Mouse (Mus musculus) heart, embryonic 10.5 days (tissue): ENCODE measurements around the gene Icam4. TPM values are rescaled to one million over a fixed set of nuclear protein-coding genes. Genes with fewer than 3 reads are reported as not detected.
A peak's percentile ranks its signal among the peaks of the same experiment; 100 is the strongest.
"Not testable (repeated sequence)": the region's sequence is repeated elsewhere in the genome, so short reads cannot be mapped to it uniquely, and the experiment has no call there.

Experiments
- DNase-seq: peaks from one replicate; pipeline ENCODE4 v3.0.0-alpha.2; 2017; ENCODE audit warnings: low spot score
- H3K27ac ChIP-seq: fragments of 300-500 bp; sonication (generic); 2 replicates; pipeline ENCODE4 v1.5.1; 2016; ENCODE audit warnings: mild to moderate bottlenecking
- H3K27me3 ChIP-seq: fragments of 300-500 bp; sonication (generic); 2 replicates; pipeline ENCODE4 v1.6.1; 2016; ENCODE audit warnings: mild to moderate bottlenecking; ENCODE audit not compliant: poor library complexity, insufficient read depth, severe bottlenecking
- H3K36me3 ChIP-seq: fragments of 300-500 bp; sonication (generic); 2 replicates; pipeline ENCODE4 v1.6.1; 2016; ENCODE audit warnings: mild to moderate bottlenecking, moderate library complexity
- H3K4me1 ChIP-seq: fragments of 300-500 bp; sonication (generic); 2 replicates; pipeline ENCODE4 v1.6.1; 2016; ENCODE audit warnings: mild to moderate bottlenecking
- H3K4me3 ChIP-seq: fragments of 300-500 bp; sonication (generic); 2 replicates; pipeline ENCODE4 v1.5.1; 2016; ENCODE audit warnings: mild to moderate bottlenecking, moderate library complexity
- H3K9me3 ChIP-seq: fragments of 300-500 bp; sonication (generic); 2 replicates; pipeline ENCODE4 v1.6.1; 2016; ENCODE audit warnings: mild to moderate bottlenecking, moderate library complexity
- WGBS: fragments of 180-500 bp; shearing (Covaris S2); methylation state at CpG from one replicate; pipeline ENCODE4 v1.1.7; 2016; 5-methylcytosine and 5-hydroxymethylcytosine counted together
- polyA plus RNA-seq: library from polyadenylated mRNA; unstranded; fragments of >200 nt; fragmentation: Nextera tagmentation; extraction: Ambion mirVana; gene quantifications from 2 replicates; pipeline ENCODE4 v1.2.1, GENCODE M21; 2016

The Icam4 gene
- polyA plus RNA-seq, 1 experiment from 2014 or later = 15.2 TPM

DNA sequence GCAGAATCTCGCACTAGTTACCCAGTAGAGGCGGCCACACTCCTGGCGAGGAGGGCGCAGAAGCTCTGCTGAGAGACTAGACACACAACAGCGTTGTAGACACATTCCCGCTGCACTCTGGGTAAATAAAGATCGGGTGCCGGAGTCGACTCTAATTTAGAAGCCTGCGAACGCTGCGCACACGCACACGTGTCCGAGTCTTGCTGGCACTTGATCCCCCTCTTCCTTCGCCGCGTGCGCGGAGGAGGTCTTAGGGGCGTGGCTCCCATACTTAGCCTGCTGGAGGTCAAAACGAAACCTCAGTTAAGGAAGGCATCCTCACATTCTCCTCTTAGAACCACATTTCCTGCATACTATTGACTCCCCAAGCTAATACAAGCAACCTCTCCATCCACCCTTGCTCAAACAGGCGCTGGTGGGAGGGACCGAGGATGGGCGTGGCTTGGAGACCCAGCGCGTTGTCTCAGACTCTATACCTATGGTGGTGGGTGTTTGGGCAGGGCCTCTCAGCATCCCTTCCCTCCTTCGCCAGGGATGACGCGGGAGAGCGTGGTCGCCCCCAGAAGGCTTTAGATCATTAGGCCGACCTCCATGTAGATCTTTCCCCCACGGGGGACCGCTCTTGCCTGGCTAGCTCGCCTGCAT is 2.2 kb downstream of the Icam4 start:
- WGBS = under 1% methylated on average over 36 of the region's 36 CpGs

GRCm38 (mm10) chr9:21031896-21032351 is 2.8 kb downstream of the Icam4 start, which contains the start of gene Icam5:
TSS of gene Icam5 (plus strand) at chr9:21032073.
- no peaks in the 10 kb centered on the region for H3K36me3 ChIP-seq
- H3K27me3 ChIP-seq = peaks cover 91% of the 10 kb centered on the region
- no peak for DNase-seq
- H3K9me3 ChIP-seq = no peaks in the 10 kb centered on the region
- H3K4me3 ChIP-seq = peak within 1 kb of the TSS; percentile 66
- H3K27ac ChIP-seq = peak within 1 kb of the TSS; percentile 30; the same call in 1 of the 2 replicates
- H3K4me1 ChIP-seq = peaks cover 68% of the 10 kb centered on the region
- WGBS = under 1% methylated on average over 35 of the region's 35 CpGs

More for the DNA sequence above, 2.2 kb downstream of the Icam4 start:
- H3K4me1 ChIP-seq = peaks cover 63% of the 10 kb centered on the region
- H3K9me3 ChIP-seq = no peaks in the 10 kb centered on the region
- peaks cover 91% of the 10 kb centered on the region for H3K27me3 ChIP-seq
- peak overlapping the region; percentile 66 for H3K4me3 ChIP-seq
- H3K36me3 ChIP-seq = no peaks in the 10 kb centered on the region
- H3K27ac ChIP-seq = peak overlapping the region; percentile 30; the same call in 1 of the 2 replicates
- no peak for DNase-seq

- Histone ChIP-seq H3K9me3 (no peaks in the 10 kb centered on the region), H3K4me3 (peak overlapping the region; percentile 66), H3K27ac (peak overlapping the region; percentile 5; the same call in 1 of the 2 replicates), H3K36me3 (no peaks in the 10 kb centered on the region), H3K4me1 (peaks cover 74% of the 10 kb centered on the region), H3K27me3 (peaks cover 91% of the 10 kb centered on the region)
- 3% methylated on average over 7 of the region's 7 CpGs for WGBS
- DNase-seq = no peak
Observed at GRCm38 (mm10) chr9:21032491-21032890, 3.3 kb downstream of the Icam4 start.

- Histone ChIP-seq H3K4me1 (peaks cover 77% of the 10 kb centered on the region), H3K27ac (peak overlapping the region; percentile 5; the same call in 1 of the 2 replicates), H3K4me3 (peak overlapping the region; percentile 66), H3K27me3 (peaks cover 91% of the 10 kb centered on the region), H3K9me3 (no peaks in the 10 kb centered on the region), H3K36me3 (no peaks in the 10 kb centered on the region)
- 0% methylated on average over 34 of the region's 34 CpGs for WGBS
- peak; percentile 93 for DNase-seq
Observed at GRCm38 (mm10) chr9:21033136-21033535, 4.0 kb downstream of the Icam4 start.

- peaks cover 76% of the 10 kb centered on the region for H3K4me1 ChIP-seq
- DNase-seq = no peak
- WGBS = 4% methylated on average over 17 of the region's 17 CpGs
Observed at GRCm38 (mm10) chr9:21034481-21035085, 5.4 kb downstream of the Icam4 start.

DNA sequence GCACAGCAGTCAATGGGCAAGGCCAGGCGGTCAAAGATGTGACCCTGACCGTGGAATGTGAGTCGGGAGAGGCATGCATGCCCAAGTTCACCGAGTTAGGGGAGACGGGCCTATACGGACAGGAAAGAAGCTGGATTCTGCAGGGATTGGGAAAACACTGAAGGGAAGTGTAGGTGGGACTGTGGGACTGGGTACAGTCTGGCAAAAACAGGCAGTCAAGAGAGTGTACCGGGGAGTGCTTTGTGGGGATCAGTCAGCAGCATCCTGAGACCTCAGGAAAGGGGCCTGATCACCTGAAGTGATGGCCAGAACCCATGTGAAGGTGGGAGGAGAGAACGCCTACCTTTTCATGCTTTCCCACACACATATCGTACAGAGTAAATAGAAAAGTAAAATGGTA is 6.4 kb downstream of the Icam4 start:
- Histone ChIP-seq H3K4me3 (no peak overlapping the region), H3K27me3 (peaks cover 93% of the 10 kb centered on the region), H3K4me1 (peaks cover 66% of the 10 kb centered on the region), H3K36me3 (no peaks in the 10 kb centered on the region), H3K27ac (no peak overlapping the region), H3K9me3 (no peaks in the 10 kb centered on the region)
- 24% methylated on average over 9 of the region's 9 CpGs for whole genome bisulfite sequencing
- no peak for DNase-seq

More at GRCm38 (mm10) chr9:21034481-21035085, 5.4 kb downstream of the Icam4 start:
- H3K9me3 ChIP-seq = no peaks in the 10 kb centered on the region
- H3K36me3 ChIP-seq = no peaks in the 10 kb centered on the region
- no peak overlapping the region for H3K27ac ChIP-seq
- H3K4me3 ChIP-seq = no peak overlapping the region
- H3K27me3 ChIP-seq = peaks cover 92% of the 10 kb centered on the region

- H3K36me3 ChIP-seq = no peaks in the 10 kb centered on the region
- 8% methylated on average over 20 of the region's 20 CpGs for WGBS
- H3K27ac ChIP-seq = no peak overlapping the region
- 0 out of 2 replicates have a peak overlapping the region, but pooled peaks have one; percentile 7 for H3K4me3 ChIP-seq
- no peaks in the 10 kb centered on the region for H3K9me3 ChIP-seq
- DNase-seq = no peak
- H3K27me3 ChIP-seq = peaks cover 98% of the 10 kb centered on the region
- H3K4me1 ChIP-seq = peaks cover 64% of the 10 kb centered on the region
Observed at GRCm38 (mm10) chr9:21036161-21036560, 7.0 kb downstream of the Icam4 start.

- H3K4me1 ChIP-seq = peaks cover 63% of the 10 kb centered on the region
- H3K27me3 ChIP-seq = peaks cover 97% of the 10 kb centered on the region
- no peak overlapping the region for H3K27ac ChIP-seq
- H3K36me3 ChIP-seq = no peaks in the 10 kb centered on the region
- WGBS = 3% methylated on average over 22 of the region's 22 CpGs
- H3K4me3 ChIP-seq = peak overlapping the region; percentile 60
- H3K9me3 ChIP-seq = no peaks in the 10 kb centered on the region
- no peak for DNase-seq
Observed at GRCm38 (mm10) chr9:21036666-21037065, 7.5 kb downstream of the Icam4 start.

DNA sequence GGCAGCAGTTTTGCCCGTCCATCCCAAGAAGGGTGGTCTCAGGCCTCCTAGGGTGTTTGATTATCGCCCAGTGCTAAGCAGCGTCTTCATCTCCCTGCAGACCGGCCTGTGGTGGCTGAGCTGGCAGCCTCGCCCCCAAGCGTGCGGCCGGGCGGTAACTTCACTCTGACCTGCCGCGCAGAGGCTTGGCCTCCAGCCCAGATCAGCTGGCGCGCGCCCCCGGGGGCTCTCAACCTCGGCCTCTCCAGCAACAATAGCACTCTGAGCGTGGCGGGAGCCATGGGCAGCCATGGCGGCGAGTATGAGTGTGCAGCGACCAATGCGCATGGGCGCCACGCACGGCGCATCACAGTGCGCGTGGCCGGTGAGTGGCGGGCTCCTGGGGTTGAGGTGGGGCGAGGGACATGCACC is 8.3 kb downstream of the Icam4 start:
- Histone ChIP-seq H3K36me3 (no peaks in the 10 kb centered on the region), H3K27ac (peak overlapping the region; percentile 65), H3K4me3 (peak overlapping the region; percentile 60), H3K4me1 (peaks cover 55% of the 10 kb centered on the region), H3K27me3 (peaks cover 91% of the 10 kb centered on the region), H3K9me3 (no peaks in the 10 kb centered on the region)
- no peak for DNase-seq
- 3% methylated on average over 31 of the region's 31 CpGs for WGBS

GRCm38 (mm10) chr9:21039779-21040178 is 10.6 kb downstream of the Icam4 start:
- Histone ChIP-seq H3K4me1 (peaks cover 39% of the 10 kb centered on the region), H3K27me3 (peaks cover 69% of the 10 kb centered on the region), H3K36me3 (no peaks in the 10 kb centered on the region), H3K27ac (no peak overlapping the region), H3K4me3 (no peak overlapping the region), H3K9me3 (no peaks in the 10 kb centered on the region)
- no peak for DNase-seq
- 78% methylated on average over 3 of the region's 3 CpGs for WGBS

DNA sequence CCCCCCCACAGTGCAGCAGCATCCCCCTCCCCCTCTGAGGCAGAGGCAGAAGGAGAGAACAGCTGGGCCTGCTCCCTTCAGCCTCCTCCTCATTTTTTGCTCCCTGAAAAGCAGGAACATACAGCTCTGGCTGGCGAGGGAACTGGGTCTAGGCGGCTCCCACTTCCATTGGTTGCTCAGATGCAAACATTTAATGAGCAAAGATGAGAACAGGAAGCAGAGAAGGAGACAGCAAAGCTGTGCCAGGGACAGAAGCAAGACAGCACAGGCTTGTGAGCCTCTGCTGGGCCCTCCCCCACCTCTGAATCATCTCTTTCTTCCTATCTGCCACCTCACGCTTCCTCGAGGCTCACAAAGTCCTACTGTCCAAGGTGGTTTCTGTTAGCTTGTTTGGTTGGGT is 12.1 kb downstream of the Icam4 start:
- Histone ChIP-seq H3K4me3 (no peak overlapping the region), H3K27ac (no peak overlapping the region), H3K9me3 (no peaks in the 10 kb centered on the region), H3K4me1 (peaks cover 27% of the 10 kb centered on the region), H3K36me3 (no peaks in the 10 kb centered on the region), H3K27me3 (peaks cover 54% of the 10 kb centered on the region)
- WGBS = 43% methylated on average over 4 of the region's 4 CpGs
- no peak for DNase-seq

- 72% methylated on average over 4 of the region's 4 CpGs for WGBS
Observed at GRCm38 (mm10) chr9:21043563-21043962, 14.4 kb downstream of the Icam4 start.

GRCm38 (mm10) chr9:21044785-21045184 is 15.6 kb downstream of the Icam4 start:
- H3K9me3 ChIP-seq, H3K27ac ChIP-seq, H3K36me3 ChIP-seq, H3K4me3 ChIP-seq, H3K4me1 ChIP-seq, DNase-seq: not testable (repeated sequence)
- WGBS = 56% methylated on average over 1 of the region's 1 CpGs
- H3K27me3 ChIP-seq = peaks cover 19% of the 10 kb centered on the region

More at GRCm38 (mm10) chr9:21043563-21043962, 14.4 kb downstream of the Icam4 start:
- Histone ChIP-seq H3K27ac (no peak overlapping the region), H3K4me1 (peaks cover 9% of the 10 kb centered on the region), H3K9me3 (no peaks in the 10 kb centered on the region), H3K27me3 (peaks cover 31% of the 10 kb centered on the region), H3K4me3 (no peak overlapping the region), H3K36me3 (no peaks in the 10 kb centered on the region)
- no peak for DNase-seq
